Mouse (Mus musculus): ENCODE results near the gene Magi2. TPM values are rescaled to one million over a fixed set of nuclear protein-coding genes. Genes with fewer than 3 reads are reported as not detected.

Magi2 gene
- total RNA-seq, 2 experiments from 2014 or later: 6.6 TPM

DNA sequence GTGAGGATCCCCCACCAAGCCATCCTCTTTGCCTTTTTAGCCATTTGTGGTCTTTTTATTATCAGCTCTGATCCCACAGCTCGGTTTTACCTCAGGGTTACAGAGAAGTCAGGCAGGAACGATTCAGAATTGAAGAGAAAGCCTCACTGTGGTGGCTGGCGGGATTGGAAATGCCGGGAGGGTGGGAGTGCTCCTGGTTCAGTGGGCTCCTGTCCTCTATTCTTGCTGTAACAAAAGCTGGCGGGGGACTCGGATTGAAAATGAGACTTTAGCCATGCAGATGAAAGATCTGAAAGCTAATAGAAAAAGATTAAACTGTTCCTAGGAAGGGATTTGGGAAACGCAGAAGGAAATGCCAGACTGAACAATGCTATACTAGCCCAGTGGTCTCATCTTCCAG, 1524.2 kb downstream of the Magi2 start:
- no peak for DNase-seq (ENCODE audit: low spot score in 2 of 2)

DNA sequence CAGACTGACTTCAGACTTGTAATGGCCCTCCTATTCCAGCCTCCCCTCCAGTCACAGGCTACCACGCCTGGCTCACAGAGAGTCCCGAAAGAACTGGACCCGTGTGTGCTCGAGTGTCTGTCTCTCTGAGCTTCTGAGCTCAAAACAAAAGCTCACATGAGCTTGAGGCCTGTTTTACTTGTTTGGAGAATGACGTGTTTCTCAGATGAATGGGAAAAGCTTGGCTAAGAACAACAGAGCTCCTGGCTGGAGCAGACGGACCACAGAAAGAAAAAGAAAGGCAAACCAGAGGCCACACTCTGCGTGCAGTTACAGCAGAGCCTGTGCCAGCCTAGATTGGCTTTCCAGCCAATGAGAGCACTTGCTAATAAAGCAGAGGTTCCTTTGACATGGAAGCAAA, 1524.9 kb downstream of the Magi2 start:
- peak in 1 of 2 experiments; percentile 13 for DNase-seq (ENCODE audit: low spot score in 2 of 2)

DNA sequence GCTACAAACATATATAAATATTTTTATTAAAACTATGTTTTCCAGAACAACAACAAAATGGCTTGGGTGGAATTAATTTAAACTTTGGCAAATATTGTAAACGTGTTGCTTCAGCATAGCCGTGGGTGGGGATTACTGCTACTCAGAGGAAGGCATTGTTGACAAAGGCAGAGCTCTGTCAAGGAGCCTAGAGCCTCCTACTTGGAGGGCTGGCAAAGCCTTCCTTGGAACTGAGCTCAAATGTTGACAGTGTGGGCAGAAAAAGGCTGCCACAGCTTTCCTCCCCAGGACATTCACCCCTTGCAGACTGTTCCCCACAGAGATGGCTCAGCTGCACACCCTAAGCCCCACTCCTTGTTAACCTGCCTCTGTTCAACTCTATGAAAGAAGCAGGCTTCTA, 1526.3 kb downstream of the Magi2 start:
- DNase-seq (ENCODE audit: low spot score in 2 of 2): no peak

DNA sequence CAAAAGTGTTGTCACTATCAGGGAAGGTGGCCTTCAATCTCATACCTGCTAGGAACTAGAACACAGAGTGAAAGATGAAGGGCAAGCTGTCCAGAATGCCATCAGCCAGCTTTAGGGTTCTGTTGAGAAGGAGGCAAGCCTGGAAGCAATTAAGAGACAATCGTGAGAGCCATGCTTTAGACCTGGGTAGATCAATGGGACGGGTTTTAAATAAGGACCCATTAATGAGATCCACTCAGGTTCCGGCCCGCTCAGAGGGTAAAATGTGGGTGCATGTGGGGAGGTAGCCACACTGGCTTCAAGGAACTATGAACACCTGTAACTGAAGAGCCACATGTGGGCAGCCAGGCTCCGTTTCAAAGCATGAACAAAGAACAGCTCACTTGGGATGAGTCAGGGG, 1527.1 kb downstream of the Magi2 start:
- no peak for DNase-seq (ENCODE audit: low spot score in 2 of 2)

All from gastrocnemius, postnatal 4 days (tissue).